Mouse (Mus musculus): ENCODE results near the gene Oip5.

DNA sequence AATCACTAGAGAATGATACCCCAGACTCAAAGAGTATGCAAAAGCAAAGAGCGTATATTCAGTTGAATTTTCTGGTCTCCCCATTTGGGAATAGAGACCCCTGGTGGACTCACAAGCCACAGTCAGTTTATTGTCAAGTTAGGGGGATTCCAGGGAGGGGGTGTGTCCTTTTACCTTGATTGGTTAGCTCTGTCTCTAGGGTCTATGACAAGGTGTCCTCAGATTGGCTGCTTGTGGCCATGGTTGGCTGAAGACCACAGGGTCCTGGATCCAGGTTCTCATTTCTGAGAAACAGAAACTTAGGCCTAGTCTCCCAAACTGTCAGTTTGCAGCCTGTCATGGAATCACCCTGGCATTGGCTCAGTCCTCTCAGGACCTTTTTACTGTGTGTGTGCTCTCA, 18.5 kb upstream of the Oip5 start:
- TF ChIP-seq CTCF (IDR thresholded peaks at IDR 0.05; ENCODE audit: insufficient read depth, low read length) (no peak), POLR2A (IDR thresholded peaks at IDR 0.05; ENCODE audit: borderline replicate concordance, extremely low read depth, low read depth, low read length) (no peak)

Measured in lung, adult 2 months (tissue).